Mouse (Mus musculus): Measurements from ENCODE around the gene Gm16503.

GRCm38 (mm10) chr4:147509174-147509573 is 30.8 kb upstream of the Gm16503 start:
- TF ChIP-seq TAL1 (IDR thresholded peaks at IDR 0.05; ENCODE audit: low read length): no peak
- TF ChIP-seq GATA1 (IDR thresholded peaks at IDR 0.05; ENCODE audit: low read length): no peak

Measured in erythroblast, embryonic 14.5 days (primary cell).